Mouse (Mus musculus): ENCODE measurements at regions not wholly inside any gene's neighbourhood (a gene's known extent, or its start where the extent isn't known, plus 50 kb on each side); places are given as distances from the start of the nearest gene placed in this dataset.

- peak; percentile 66 for DNase-seq
These were observed 278.3 kb upstream of the Sulf2 start for GRCm38 (mm10) chr2:166433655-166434333.

GRCm38 (mm10) chr2:166432948-166433654 lies 277.6 kb upstream of the Sulf2 start:
- DNase-seq: no peak

DNA sequence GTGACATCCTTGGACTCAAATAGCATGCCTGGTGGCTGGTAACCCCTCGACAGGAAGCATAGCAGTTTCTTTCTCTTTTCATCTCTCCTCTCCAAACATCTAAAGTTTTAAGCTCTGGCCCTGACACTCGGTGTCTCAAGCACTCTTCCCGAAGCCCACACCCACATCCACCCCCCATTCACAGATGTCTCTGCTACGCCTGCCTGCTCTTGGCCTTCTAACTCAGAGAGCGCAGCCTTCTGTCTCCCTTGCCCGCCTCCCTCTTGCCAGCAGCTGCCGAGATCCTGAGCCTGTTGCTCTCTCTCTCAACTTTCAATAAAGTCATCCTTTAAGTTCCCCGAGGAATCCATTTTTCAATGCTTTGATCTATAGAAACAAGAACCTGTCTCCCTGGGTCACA lies 277.1 kb upstream of the Sulf2 start:
- no peak for DNase-seq

- DNase-seq: peak; percentile 62
These were observed 274.5 kb upstream of the Sulf2 start for GRCm38 (mm10) chr2:166429918-166430317.

DNA sequence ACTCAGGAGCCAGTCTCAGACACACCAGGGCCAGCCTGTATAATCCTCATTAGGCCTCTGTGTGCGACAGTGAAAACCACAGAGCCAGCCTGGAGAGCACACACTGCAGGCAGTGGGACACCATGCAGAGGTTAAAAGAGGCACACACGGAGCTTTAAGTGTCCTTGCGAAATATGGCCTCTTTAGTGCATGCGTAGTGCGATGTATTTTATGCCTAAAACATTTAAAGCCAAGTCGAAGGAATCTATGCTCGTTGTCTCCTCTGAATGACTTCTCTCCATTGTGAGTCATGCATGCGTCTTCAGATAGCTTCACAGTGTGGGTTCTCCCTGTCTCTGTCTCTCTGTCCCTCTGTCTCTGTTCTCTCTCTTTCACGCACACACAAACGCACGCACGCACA lies 274.0 kb upstream of the Sulf2 start:
- DNase-seq: no peak

DNA sequence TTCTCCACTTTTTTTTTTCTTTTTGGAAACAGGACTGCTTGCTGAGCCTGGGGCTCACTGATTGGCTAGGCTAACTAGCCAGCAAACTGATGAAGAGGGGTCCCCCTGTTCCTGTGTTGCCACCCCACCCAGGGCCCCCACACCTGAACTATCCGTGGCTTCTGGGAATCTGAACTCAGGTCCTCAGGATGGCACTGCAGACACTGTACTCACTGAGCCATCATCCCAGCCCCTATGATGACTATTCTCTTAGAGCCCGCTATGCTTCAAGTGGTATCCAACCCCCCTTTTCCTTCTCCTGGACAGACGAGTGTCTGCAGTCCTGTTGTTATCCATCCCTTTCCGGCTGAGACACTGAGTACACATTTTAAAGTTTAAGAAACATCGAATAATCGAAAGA lies 271.9 kb upstream of the Sulf2 start:
- DNase-seq: no peak

DNA sequence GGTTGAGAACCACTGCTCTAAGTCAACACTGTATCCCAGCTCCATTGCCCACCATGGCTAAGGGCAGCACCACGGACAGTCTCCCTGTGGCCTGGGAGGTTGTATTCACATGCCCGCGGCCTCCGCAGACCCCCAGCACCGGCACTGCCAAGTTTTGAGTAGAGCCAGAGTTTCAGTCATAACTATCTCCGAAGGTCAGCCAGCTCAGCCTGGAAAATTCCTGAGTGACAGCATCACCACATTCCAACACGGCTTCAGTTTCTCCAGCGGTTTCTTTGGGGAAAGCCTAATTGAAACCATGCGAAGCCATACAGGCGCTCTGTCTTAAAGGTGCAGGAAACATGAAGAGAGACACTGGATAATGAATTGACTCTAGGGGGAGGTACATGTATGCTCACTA lies 271.5 kb upstream of the Sulf2 start:
- DNase-seq: peak; percentile 74

DNA sequence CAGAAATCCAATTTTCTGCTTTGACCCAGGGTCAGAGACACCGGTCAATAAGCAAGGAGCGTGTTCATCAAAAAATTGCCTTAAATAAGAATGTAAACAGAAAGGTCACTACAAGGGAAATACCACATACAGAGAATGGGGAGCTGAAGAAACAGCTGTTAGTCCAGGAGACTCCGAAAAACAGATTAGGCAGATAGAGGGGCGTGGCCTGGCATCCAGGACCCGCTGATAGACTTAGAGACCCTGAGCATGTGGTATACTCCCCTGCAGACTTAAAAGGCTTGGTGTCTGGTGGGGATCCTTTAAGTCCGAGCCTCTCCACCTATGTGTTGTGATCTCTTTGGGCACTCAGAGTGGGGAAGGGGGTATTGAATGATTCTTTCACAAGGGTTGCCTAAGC lies 271.0 kb upstream of the Sulf2 start:
- no peak for DNase-seq

GRCm38 (mm10) chr2:166425141-166425540 lies 269.7 kb upstream of the Sulf2 start:
- DNase-seq: peak; percentile 47

DNA sequence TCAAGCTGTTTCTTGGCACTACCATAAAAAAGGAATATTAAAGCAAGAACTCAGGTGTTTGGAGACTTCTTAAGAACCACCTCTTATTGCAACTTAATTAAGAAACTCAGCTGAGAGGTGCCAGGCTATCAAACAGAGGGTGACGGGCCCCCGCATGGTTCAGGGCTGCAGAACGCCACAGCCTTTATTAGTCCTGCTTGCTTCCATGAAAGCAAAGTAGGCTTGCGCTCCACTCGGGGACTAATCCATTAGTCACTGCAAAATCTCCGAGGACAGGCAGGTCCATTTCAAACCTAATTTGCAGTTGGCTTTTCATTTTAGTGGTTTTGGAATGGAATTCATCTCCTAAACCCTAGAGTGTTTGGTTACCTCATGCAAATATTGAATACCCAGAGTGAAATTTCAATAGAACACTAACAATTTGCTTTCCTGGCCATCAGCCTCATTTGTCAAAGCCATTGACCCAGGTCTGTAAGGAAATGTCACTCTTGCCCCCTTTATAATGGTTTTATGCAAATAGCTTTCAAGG lies 267.7 kb upstream of the Sulf2 start:
- no peak for DNase-seq

DNA sequence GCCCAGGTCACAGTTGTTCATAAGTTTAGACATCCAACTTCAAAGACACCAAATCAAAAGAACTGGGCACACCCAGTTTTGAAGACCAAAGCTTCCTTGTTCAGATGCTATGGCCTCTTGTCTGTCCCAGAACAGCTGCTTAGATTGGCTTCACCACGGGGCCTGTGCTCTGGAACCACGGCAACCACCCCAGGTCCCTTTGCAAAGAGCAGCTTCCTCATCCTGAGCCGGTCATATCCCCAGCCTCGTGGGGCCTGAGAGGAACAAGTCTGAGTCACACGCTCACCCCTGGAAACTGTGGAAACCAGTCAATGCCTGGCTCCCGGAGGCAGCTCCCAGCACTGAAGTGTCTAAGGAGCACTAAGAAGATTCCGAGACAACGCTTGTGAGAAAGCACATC lies 264.8 kb upstream of the Sulf2 start:
- no peak for DNase-seq

- DNase-seq: no peak
These were observed 263.8 kb upstream of the Sulf2 start for GRCm38 (mm10) chr2:166419271-166419670.

DNA sequence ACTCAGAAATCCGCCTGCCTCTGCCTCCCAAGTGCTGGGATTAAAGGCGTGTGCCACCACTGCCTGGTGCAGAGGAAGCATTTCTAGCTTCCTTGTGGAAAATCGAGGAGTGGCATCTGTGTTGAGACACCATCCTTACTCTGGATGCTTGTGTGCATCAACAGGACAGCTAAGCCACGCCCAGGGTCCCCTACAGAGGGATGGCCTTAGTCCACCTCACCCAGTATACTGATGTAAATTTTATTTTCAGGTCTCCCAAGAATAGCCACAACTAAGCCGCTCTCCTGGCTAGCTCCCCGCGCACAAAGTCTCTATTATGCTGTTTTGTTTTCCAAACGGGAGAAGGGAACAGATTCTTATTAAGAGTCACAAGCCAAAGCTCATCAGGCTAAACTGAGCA lies 262.8 kb upstream of the Sulf2 start:
- DNase-seq: no peak

DNA sequence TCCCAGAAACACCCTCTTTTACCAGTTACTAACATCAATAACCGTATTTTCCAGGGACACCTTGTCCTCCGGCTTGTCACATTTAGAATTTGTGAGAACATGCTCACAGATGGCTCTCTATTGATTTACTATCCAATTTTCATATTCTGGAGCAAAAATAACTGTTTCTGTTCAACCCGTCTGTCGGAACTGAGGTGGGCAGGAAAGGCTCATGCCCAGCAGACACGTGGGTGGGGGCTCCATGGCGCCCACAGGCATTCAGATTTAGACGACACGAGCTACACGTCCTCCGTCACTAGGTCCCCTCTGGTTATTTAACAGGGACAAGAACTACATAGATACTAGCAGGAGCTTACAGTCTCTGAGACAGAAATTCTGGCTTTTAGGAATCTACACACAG lies 262.2 kb upstream of the Sulf2 start:
- DNase-seq: no peak

DNA sequence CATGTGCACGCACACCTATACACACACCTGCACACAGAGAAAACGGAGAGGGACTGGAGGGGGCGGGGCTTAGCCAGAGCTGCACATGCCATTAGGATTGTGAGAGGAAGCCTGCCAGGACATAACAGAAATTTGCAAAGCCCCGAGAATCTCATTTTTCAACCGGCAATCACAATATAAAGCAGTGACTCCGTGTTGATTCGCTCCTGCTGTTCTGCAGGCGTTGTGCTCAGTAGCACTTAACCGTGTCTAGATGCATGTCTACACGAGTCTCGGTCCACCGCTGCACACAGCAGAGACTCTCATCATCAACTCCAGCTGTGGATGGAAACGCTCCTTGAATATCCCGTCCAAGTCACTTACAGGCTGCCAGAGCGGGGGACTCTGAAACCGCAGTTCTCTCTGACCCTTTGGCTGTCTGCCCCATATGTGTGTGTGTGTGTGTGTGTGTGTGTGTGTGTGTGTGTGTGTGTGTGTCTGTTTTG lies 260.1 kb upstream of the Sulf2 start:
- peak; percentile 79 for DNase-seq

GRCm38 (mm10) chr2:166414856-166415255 lies 259.4 kb upstream of the Sulf2 start:
- DNase-seq: no peak

DNA sequence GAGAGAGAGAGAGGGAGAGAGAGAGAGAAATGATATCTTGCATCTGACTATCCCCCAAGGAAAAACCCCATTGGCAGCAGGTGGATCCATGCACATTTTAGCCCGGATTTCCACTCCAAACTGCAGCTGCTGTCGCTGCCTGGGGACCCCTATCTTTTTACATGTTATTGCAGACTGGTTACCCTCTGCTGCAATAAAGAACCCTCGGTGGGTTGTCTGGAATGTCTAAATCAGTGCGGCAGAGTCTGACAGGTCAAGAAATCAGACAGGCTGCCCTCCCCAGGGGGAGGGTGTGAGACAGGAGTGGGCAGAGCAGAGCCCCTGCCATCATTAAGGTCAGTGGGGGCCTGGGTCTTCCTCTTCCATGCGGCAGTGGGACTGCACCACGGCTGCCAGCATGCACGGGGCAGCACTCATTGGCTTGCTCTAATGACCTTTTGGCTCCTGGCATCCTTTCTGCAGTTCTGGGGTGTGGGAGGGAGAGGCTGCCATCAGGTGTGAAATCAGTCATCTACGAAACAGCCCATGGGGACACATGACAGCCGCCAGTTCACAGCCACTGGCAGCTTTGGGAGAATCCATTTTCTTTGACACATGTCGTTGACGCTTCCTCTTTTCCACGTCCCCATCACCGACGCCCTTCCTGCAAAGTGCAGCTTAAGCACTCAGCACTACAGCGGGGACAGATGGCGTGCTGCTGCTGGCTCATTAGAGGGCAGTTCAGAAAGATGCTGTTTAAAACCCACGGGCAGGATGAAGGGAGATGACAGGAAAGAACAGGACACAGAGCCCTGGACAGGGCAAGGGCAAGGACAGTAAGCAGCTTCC lies 256.8 kb upstream of the Sulf2 start:
- no peak for DNase-seq

- DNase-seq: no peak
These were observed 253.9 kb upstream of the Sulf2 start for GRCm38 (mm10) chr2:166409391-166409790.

- no peak for DNase-seq
These were observed 253.3 kb upstream of the Sulf2 start for GRCm38 (mm10) chr2:166408806-166409205.

- DNase-seq: no peak
These were observed 252.5 kb upstream of the Sulf2 start for GRCm38 (mm10) chr2:166408009-166408408.

- no peak for DNase-seq
These were observed 251.4 kb upstream of the Sulf2 start for GRCm38 (mm10) chr2:166406826-166407225.

GRCm38 (mm10) chr2:166403319-166403718 lies 247.9 kb upstream of the Sulf2 start:
- peak; percentile 48 for DNase-seq

GRCm38 (mm10) chr2:166401860-166402259 lies 246.4 kb upstream of the Sulf2 start:
- no peak for DNase-seq
